Mouse (Mus musculus) hindbrain, embryonic 10.5 days (tissue): ENCODE results near the gene Abtb2. TPM values are rescaled to one million over a fixed set of nuclear protein-coding genes. Genes with fewer than 3 reads are reported as not detected.

Source experiments
- DNase-seq: peaks from one replicate; pipeline ENCODE4 v3.0.0-alpha.2; 2017; ENCODE audit warnings: low spot score
- H3K27ac ChIP-seq: fragments of 300-500 bp; sonication (generic); 2 replicates; pipeline ENCODE4 v1.5.1; 2016; ENCODE audit warnings: mild to moderate bottlenecking, moderate library complexity
- H3K27me3 ChIP-seq: fragments of 300-500 bp; sonication (generic); 2 replicates; pipeline ENCODE4 v1.6.1; 2016; ENCODE audit warnings: mild to moderate bottlenecking; ENCODE audit not compliant: poor library complexity, insufficient read depth, severe bottlenecking
- H3K36me3 ChIP-seq: fragments of 300-500 bp; sonication (generic); 2 replicates; pipeline ENCODE4 v1.6.1; 2016; ENCODE audit warnings: mild to moderate bottlenecking, moderate library complexity
- H3K4me1 ChIP-seq: fragments of 300-500 bp; sonication (generic); replicated peaks from 2 replicates; pipeline ENCODE4 v1.6.1; 2016; ENCODE audit warnings: mild to moderate bottlenecking
- H3K4me3 ChIP-seq: fragments of 300-500 bp; sonication (generic); 2 replicates; pipeline ENCODE4 v1.5.1; 2016; ENCODE audit warnings: mild to moderate bottlenecking, moderate library complexity
- H3K9me3 ChIP-seq: fragments of 300-500 bp; sonication (generic); 2 replicates; pipeline ENCODE4 v1.6.1; 2016; ENCODE audit warnings: mild to moderate bottlenecking, moderate library complexity
- WGBS: fragments of 180-500 bp; shearing (Covaris S2); methylation state at CpG from one replicate; pipeline ENCODE4 v1.1.7; 2016; 5-methylcytosine and 5-hydroxymethylcytosine counted together
- polyA plus RNA-seq: library from polyadenylated mRNA; unstranded; fragments of >200 nt; fragmentation: Nextera tagmentation; extraction: Ambion mirVana; gene quantifications from 2 replicates; pipeline ENCODE4 v1.2.1, GENCODE M21; 2016

The Abtb2 gene
- polyA plus RNA-seq, 1 experiment from 2014 or later, result 21.3 TPM

- Histone ChIP-seq H3K36me3 (peaks cover 97% of the 10 kb centered on the region), H3K27me3 (no peaks in the 10 kb centered on the region), H3K4me1 (no peaks in the 10 kb centered on the region), H3K27ac (no peak overlapping the region), H3K4me3 (no peak overlapping the region), H3K9me3 (no peaks in the 10 kb centered on the region)
- DNase-seq, result no peak
- 90% methylated on average over 3 of the region's 3 CpGs for WGBS
Measured at GRCm38 (mm10) chr2:103749091-103749490, 183.0 kb downstream of the Abtb2 start.

- Histone ChIP-seq H3K9me3 (no peaks in the 10 kb centered on the region), H3K36me3 (peaks cover 99% of the 10 kb centered on the region), H3K4me1 (no peaks in the 10 kb centered on the region), H3K27me3 (no peaks in the 10 kb centered on the region), H3K27ac (no peak overlapping the region), H3K4me3 (no peak overlapping the region)
- 95% methylated on average over 6 of the region's 6 CpGs for WGBS
- no peak for DNase-seq
Measured at GRCm38 (mm10) chr2:103751771-103752170, 185.7 kb downstream of the Abtb2 start.

GRCm38 (mm10) chr2:103754614-103755013 is 188.5 kb downstream of the Abtb2 start:
- Histone ChIP-seq H3K4me3 (no peak overlapping the region), H3K27me3 (no peaks in the 10 kb centered on the region), H3K27ac (no peak overlapping the region), H3K4me1 (peaks cover 2% of the 10 kb centered on the region), H3K36me3 (peaks cover 76% of the 10 kb centered on the region), H3K9me3 (no peaks in the 10 kb centered on the region)
- no peak for DNase-seq
- WGBS, result 92% methylated on average over 3 of the region's 3 CpGs

GRCm38 (mm10) chr2:103755458-103756085 is 189.5 kb downstream of the Abtb2 start:
- peaks cover 11% of the 10 kb centered on the region for H3K4me1 ChIP-seq
- no peak overlapping the region for H3K27ac ChIP-seq
- 93% methylated on average over 9 of the region's 9 CpGs for WGBS
- no peaks in the 10 kb centered on the region for H3K27me3 ChIP-seq
- peaks cover 66% of the 10 kb centered on the region for H3K36me3 ChIP-seq
- H3K4me3 ChIP-seq, result no peak overlapping the region
- DNase-seq, result no peak
- H3K9me3 ChIP-seq, result no peaks in the 10 kb centered on the region

- WGBS, result 1% methylated on average over 12 of the region's 12 CpGs
- DNase-seq, result no peak
- Histone ChIP-seq H3K4me3 (peak overlapping the region; percentile 78), H3K36me3 (peaks cover 29% of the 10 kb centered on the region), H3K27ac (peak overlapping the region; percentile 82), H3K9me3 (no peaks in the 10 kb centered on the region), H3K4me1 (peaks cover 24% of the 10 kb centered on the region), H3K27me3 (no peaks in the 10 kb centered on the region)
Measured at GRCm38 (mm10) chr2:103760421-103760820, 194.3 kb downstream of the Abtb2 start.

- under 1% methylated on average over 47 of the region's 47 CpGs for WGBS
- H3K27ac ChIP-seq, result peak within 1 kb of the TSS; percentile 82
- peaks cover 24% of the 10 kb centered on the region for H3K4me1 ChIP-seq
- H3K36me3 ChIP-seq, result peaks cover 28% of the 10 kb centered on the region
- H3K9me3 ChIP-seq, result no peaks in the 10 kb centered on the region
- peak; percentile 97 for DNase-seq
- no peaks in the 10 kb centered on the region for H3K27me3 ChIP-seq
- H3K4me3 ChIP-seq, result peak within 1 kb of the TSS; percentile 78
Measured at GRCm38 (mm10) chr2:103760906-103761716, 195.0 kb downstream of the Abtb2 start, which contains the start of gene Nat10. Gene Nat10, minus strand, starts transcription at chr2:103761270.

GRCm38 (mm10) chr2:103761993-103762392 is 195.9 kb downstream of the Abtb2 start:
- 42% methylated on average over 4 of the region's 4 CpGs for WGBS
- H3K9me3 ChIP-seq, result no peaks in the 10 kb centered on the region
- H3K27me3 ChIP-seq, result no peaks in the 10 kb centered on the region
- H3K27ac ChIP-seq, result no peak overlapping the region
- H3K4me1 ChIP-seq, result peaks cover 24% of the 10 kb centered on the region
- peak overlapping the region; percentile 78 for H3K4me3 ChIP-seq
- H3K36me3 ChIP-seq, result peaks cover 28% of the 10 kb centered on the region
- DNase-seq, result no peak

- H3K4me3 ChIP-seq, result 0 out of 2 replicates have a peak overlapping the region, but pooled peaks have one; percentile 78
- no peak overlapping the region for H3K27ac ChIP-seq
- H3K4me1 ChIP-seq, result peaks cover 24% of the 10 kb centered on the region
- peaks cover 30% of the 10 kb centered on the region for H3K36me3 ChIP-seq
- WGBS, result 69% methylated on average over 1 of the region's 1 CpGs
- H3K9me3 ChIP-seq, result no peaks in the 10 kb centered on the region
- H3K27me3 ChIP-seq, result no peaks in the 10 kb centered on the region
- no peak for DNase-seq
Measured at GRCm38 (mm10) chr2:103762492-103762891, 196.4 kb downstream of the Abtb2 start.

Other genes with a start within 250 kb of the Abtb2 start
- gene Elf5, start 154.6 kb upstream of the Abtb2 start, polyA plus RNA-seq, result 0.07 TPM in 1 of 2 replicates, not detected in the other
- gene Cat, start 81.2 kb upstream of the Abtb2 start, polyA plus RNA-seq, result 94.9 and 101 TPM in 2 replicates
- gene Nat10, start 195.0 kb downstream of the Abtb2 start, polyA plus RNA-seq, result 26.3 and 30.9 TPM in 2 replicates
- gene Caprin1, start 231.3 kb downstream of the Abtb2 start, polyA plus RNA-seq, result 477 and 499 TPM in 2 replicates